Mouse (Mus musculus): ENCODE results near the gene Lysmd4. TPM values are rescaled to one million over a fixed set of nuclear protein-coding genes. Genes with fewer than 3 reads are reported as not detected.

The Lysmd4 gene
- total and polyA plus RNA-seq, 3 experiments = 5.2 to 7.9 TPM; not detected in 1

DNA sequence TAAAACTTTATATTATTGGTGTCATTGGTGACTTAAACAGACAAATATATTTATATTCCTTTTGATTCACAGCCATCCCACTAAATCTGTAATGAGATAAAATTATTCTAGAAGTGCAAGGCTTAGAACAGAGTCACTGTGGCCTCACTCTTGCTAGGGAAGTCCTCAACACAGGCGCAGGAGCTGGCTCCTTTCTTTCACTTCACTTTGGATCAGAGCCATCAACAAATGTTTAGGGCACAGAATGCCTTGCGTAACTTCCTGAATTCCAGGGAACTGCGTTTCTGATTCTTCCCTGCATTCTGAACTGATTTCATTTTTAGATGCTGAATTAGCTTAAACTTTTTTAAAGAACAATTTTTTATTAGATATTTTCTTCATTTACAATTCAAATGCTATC is 19.6 kb downstream of the Lysmd4 start:
- Histone ChIP-seq H3K9me3 (replicated peaks; ENCODE audit: insufficient read depth, low read length) (no peaks in the 10 kb centered on the region), H3K27ac (ENCODE audit: control insufficient read depth, low read depth, low read length) (no peak overlapping the region), H3K36me3 (ENCODE audit: control insufficient read depth in 1 of 2, insufficient read depth in 2 of 2, low read length in 2 of 2) (peaks cover 2 to 10% of the 10 kb centered on the region in 2 experiments; a peak in 3 of 4 replicates), H3K4me1 (ENCODE audit: control insufficient read depth in 1 of 2, insufficient read depth in 2 of 2, low read length in 2 of 2) (peaks cover 0 to 11% of the 10 kb centered on the region in 2 experiments; a peak in 2 of 4 replicates), H3K4me3 (ENCODE audit: control insufficient read depth in 1 of 2, insufficient read depth in 1 of 2, low read depth in 2 of 2, low read length in 2 of 2) (no peak overlapping the region), H3K27me3 (ENCODE audit: control insufficient read depth in 1 of 2, insufficient read depth in 2 of 2, low read length in 2 of 2) (no peaks in the 10 kb centered on the region), H3K79me2 (ENCODE audit: control insufficient read depth, insufficient read depth, low read length, poor library complexity) (no peaks in the 10 kb centered on the region), H3K9ac (ENCODE audit: control insufficient read depth, low read depth, low read length, poor library complexity, severe bottlenecking) (no peak overlapping the region)
- TF ChIP-seq MAZ (IDR thresholded peaks at IDR 0.05; ENCODE audit: low read depth, low read length) (no peak), ZNF384 (IDR thresholded peaks at IDR 0.05; ENCODE audit: low read depth, low read length) (no peak), MYC (IDR thresholded peaks at IDR 0.05; ENCODE audit: low read depth, low read length) (no peak), GATA1 (IDR thresholded peaks at IDR 0.05; ENCODE audit: low read depth, low read length) (no peak), MAFK (IDR thresholded peaks at IDR 0.05; ENCODE audit: borderline replicate concordance, low read depth, low read length) (no peak), JUND (IDR thresholded peaks at IDR 0.05; ENCODE audit: low read depth, low read length) (no peak), POLR2AphosphoS2 (IDR thresholded peaks at IDR 0.05; ENCODE audit: low read length) (no peak), BHLHE40 (IDR thresholded peaks at IDR 0.05; ENCODE audit: borderline replicate concordance, low read depth, low read length) (no peak), MEF2A (IDR thresholded peaks at IDR 0.05; ENCODE audit: extremely low read depth, insufficient replicate concordance, low read depth, low read length, poor library complexity, severe bottlenecking) (no peak), USF1 (IDR thresholded peaks at IDR 0.05; ENCODE audit: low read depth, low read length) (no peak), ZKSCAN1 (IDR thresholded peaks at IDR 0.05; ENCODE audit: low read depth, low read length) (no peak), TBP (IDR thresholded peaks at IDR 0.05; ENCODE audit: low read depth, low read length) (no peak), ZMIZ1 (IDR thresholded peaks at IDR 0.05; ENCODE audit: low read depth, low read length) (no peak)
- no peak for DNase-seq (ENCODE audit: low read depth, low spot score)

DNA sequence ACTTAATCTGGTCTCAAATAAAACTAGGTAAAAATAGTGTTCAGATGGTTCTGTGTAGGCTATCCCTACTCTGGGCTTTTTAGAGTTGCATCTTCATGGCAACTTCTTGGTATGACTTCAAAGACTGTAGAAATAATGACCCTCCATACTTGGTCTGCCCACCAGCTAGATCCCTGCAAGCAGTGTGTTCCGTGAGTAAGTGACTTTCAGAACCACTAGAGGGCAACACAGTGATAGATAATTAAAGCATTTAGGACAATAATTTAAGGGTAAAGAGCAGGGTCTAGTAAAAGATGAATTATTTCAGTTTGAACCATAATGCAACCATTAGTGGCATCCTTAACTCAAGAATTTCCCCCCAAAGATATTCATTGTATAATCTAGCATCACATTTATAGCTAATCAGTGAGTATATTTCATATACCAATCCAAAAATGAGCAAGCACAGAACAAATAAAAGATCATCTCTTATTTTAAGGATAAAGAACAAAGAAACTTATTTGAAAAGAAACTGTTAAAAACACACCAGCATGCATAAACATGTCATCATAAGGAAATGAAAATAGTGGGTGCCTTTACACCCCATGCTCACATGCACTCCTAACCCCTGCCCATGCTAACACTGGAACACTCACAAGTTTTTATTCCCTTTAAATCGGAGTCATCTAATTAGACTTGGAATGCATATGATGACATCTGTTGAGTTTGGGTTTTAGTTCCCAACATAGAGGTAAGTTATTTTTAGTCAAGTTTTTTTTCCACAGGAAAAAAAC is 21.0 kb downstream of the Lysmd4 start:
- H3K4me1 ChIP-seq (ENCODE audit: control insufficient read depth in 1 of 2, insufficient read depth in 2 of 2, low read length in 2 of 2) = peaks cover 0 to 11% of the 10 kb centered on the region in 2 experiments; a peak in 3 of 4 replicates
- no peaks in the 10 kb centered on the region for H3K79me2 ChIP-seq (ENCODE audit: control insufficient read depth, insufficient read depth, low read length, poor library complexity)
- no peaks in the 10 kb centered on the region for H3K9me3 ChIP-seq (replicated peaks; ENCODE audit: insufficient read depth, low read length)
- no peak overlapping the region for H3K9ac ChIP-seq (ENCODE audit: control insufficient read depth, low read depth, low read length, poor library complexity, severe bottlenecking)
- H3K27me3 ChIP-seq (ENCODE audit: control insufficient read depth in 1 of 2, insufficient read depth in 2 of 2, low read length in 2 of 2) = no peaks in the 10 kb centered on the region
- peak; percentile 55 for DNase-seq (ENCODE audit: low read depth, low spot score)
- H3K4me3 ChIP-seq (ENCODE audit: control insufficient read depth in 1 of 2, insufficient read depth in 1 of 2, low read depth in 2 of 2, low read length in 2 of 2) = no peak overlapping the region
- no peak overlapping the region for H3K27ac ChIP-seq (ENCODE audit: control insufficient read depth, low read depth, low read length)
- H3K36me3 ChIP-seq (ENCODE audit: control insufficient read depth in 1 of 2, insufficient read depth in 2 of 2, low read length in 2 of 2) = peaks cover 2 to 13% of the 10 kb centered on the region in 2 experiments; a peak in 3 of 4 replicates
- no peak for TF ChIP-seq CHD2 (IDR thresholded peaks at IDR 0.05; ENCODE audit: low read length)
- no peak for TF ChIP-seq JUND (IDR thresholded peaks at IDR 0.05; ENCODE audit: low read depth, low read length)
- TF ChIP-seq E2F4 (IDR thresholded peaks at IDR 0.05; ENCODE audit: borderline replicate concordance, low read depth, low read length) = no peak
- TF ChIP-seq POLR2AphosphoS2 (IDR thresholded peaks at IDR 0.05; ENCODE audit: low read length) = no peak
- no peak for TF ChIP-seq MAX (IDR thresholded peaks at IDR 0.05; ENCODE audit: low read length)
- TF ChIP-seq MAZ (IDR thresholded peaks at IDR 0.05; ENCODE audit: low read depth, low read length) = no peak
- TF ChIP-seq MYB (IDR thresholded peaks at IDR 0.05; ENCODE audit: low read depth, low read length) = no peak
- TF ChIP-seq EP300 (IDR thresholded peaks at IDR 0.05; ENCODE audit: low read depth in 1 of 2, low read length in 2 of 2) = no peak
- TF ChIP-seq NRF1 (IDR thresholded peaks at IDR 0.05; ENCODE audit: insufficient read depth, low read depth, low read length, poor library complexity, severe bottlenecking) = no peak
- no peak for TF ChIP-seq MAFK (IDR thresholded peaks at IDR 0.05; ENCODE audit: borderline replicate concordance, low read depth, low read length)
- TF ChIP-seq ZC3H11A (IDR thresholded peaks at IDR 0.05; ENCODE audit: low read depth, low read length) = peak; percentile 86
- no peak for TF ChIP-seq ZKSCAN1 (IDR thresholded peaks at IDR 0.05; ENCODE audit: low read depth, low read length)
- TF ChIP-seq BHLHE40 (IDR thresholded peaks at IDR 0.05; ENCODE audit: borderline replicate concordance, low read depth, low read length) = no peak
- TF ChIP-seq KAT2A (conservative IDR thresholded peaks at IDR 0.05; ENCODE audit: low read depth, low read length) = no peak
- TF ChIP-seq POLR2AphosphoS5 (IDR thresholded peaks at IDR 0.05; ENCODE audit: borderline replicate concordance, low read depth, low read length) = no peak
- TF ChIP-seq POLR2A (IDR thresholded peaks at IDR 0.05; ENCODE audit: control insufficient read depth in 1 of 2, insufficient read depth in 1 of 2, low read depth in 1 of 2, low read length in 2 of 2, poor library complexity in 1 of 2) = no peak
- TF ChIP-seq GABPA (IDR thresholded peaks at IDR 0.05; ENCODE audit: low read depth, low read length) = no peak
- peak; percentile 38 to 78 (median 45); a peak in 5 of 6 replicates for TF ChIP-seq CTCF (IDR thresholded peaks at IDR 0.05 in 2 of 3, conservative IDR thresholded peaks at IDR 0.05 in 1 of 3; ENCODE audit: control insufficient read depth in 1 of 3, insufficient read depth in 1 of 3, low read depth in 2 of 3, low read length in 3 of 3, poor library complexity in 1 of 3, severe bottlenecking in 1 of 3)
- TF ChIP-seq ZMIZ1 (IDR thresholded peaks at IDR 0.05; ENCODE audit: low read depth, low read length) = no peak
- TF ChIP-seq HCFC1 (IDR thresholded peaks at IDR 0.05; ENCODE audit: low read depth, low read length) = no peak
- peak; percentile 89 for TF ChIP-seq RAD21 (IDR thresholded peaks at IDR 0.05; ENCODE audit: low read depth, low read length)
- no peak for TF ChIP-seq ETS1 (IDR thresholded peaks at IDR 0.05; ENCODE audit: low read depth, low read length)
